Mouse (Mus musculus): Measurements from ENCODE around the gene Abcc1. TPM values are rescaled to one million over a fixed set of nuclear protein-coding genes. Genes with fewer than 3 reads are reported as not detected.

The Abcc1 gene
- polyA plus RNA-seq, 1 experiment from 2014 or later: 9.4 TPM

- Histone ChIP-seq H3K27me3 (ENCODE audit: control insufficient read depth, insufficient read depth, low read length) (no peaks in the 10 kb centered on the region), H3K4me2 (ENCODE audit: low read depth, severe bottlenecking) (no peak overlapping the region), H3K4me3 (ENCODE audit: low read depth, low read length) (no peak overlapping the region), H3K9ac (ENCODE audit: low read length) (no peak overlapping the region), H3K36me3 (ENCODE audit: control insufficient read depth, insufficient read depth, low read length) (no peaks in the 10 kb centered on the region), H3K9me3 (ENCODE audit: control insufficient read depth, low read length) (no peaks in the 10 kb centered on the region), H3K27ac (replicated peaks; ENCODE audit: low read depth, low read length) (no peak overlapping the region), H3K4me1 (ENCODE audit: control insufficient read depth, insufficient read depth, low read length) (no peaks in the 10 kb centered on the region)
- WGBS: 69% methylated on average over 5 of the region's 5 CpGs
- ATAC-seq (ENCODE audit: insufficient number of reproducible peaks, low FRiP score, low TSS enrichment, low read depth): no peak
- no peak for DNase-seq (ENCODE audit: low spot score)
Observed at GRCm38 (mm10) chr16:14451374-14452046, 90.2 kb downstream of the Abcc1 start.

- Histone ChIP-seq H3K9me3 (ENCODE audit: control insufficient read depth, low read length) (no peaks in the 10 kb centered on the region), H3K4me1 (ENCODE audit: control insufficient read depth, insufficient read depth, low read length) (no peaks in the 10 kb centered on the region), H3K27ac (replicated peaks; ENCODE audit: low read depth, low read length) (no peak overlapping the region), H3K9ac (ENCODE audit: low read length) (no peak overlapping the region), H3K4me2 (ENCODE audit: low read depth, severe bottlenecking) (no peak overlapping the region), H3K36me3 (ENCODE audit: control insufficient read depth, insufficient read depth, low read length) (peaks cover 3% of the 10 kb centered on the region), H3K27me3 (ENCODE audit: control insufficient read depth, insufficient read depth, low read length) (no peaks in the 10 kb centered on the region), H3K4me3 (ENCODE audit: low read depth, low read length) (no peak overlapping the region)
- WGBS: 93% methylated on average over 2 of the region's 2 CpGs
- ATAC-seq (ENCODE audit: insufficient number of reproducible peaks, low FRiP score, low TSS enrichment, low read depth) (no peak), DNase-seq (ENCODE audit: low spot score) (no peak)
Observed at GRCm38 (mm10) chr16:14462535-14462934, 101.2 kb downstream of the Abcc1 start.

GRCm38 (mm10) chr16:14465016-14465415 lies 103.7 kb downstream of the Abcc1 start:
- H3K4me3 ChIP-seq (ENCODE audit: low read depth, low read length): no peak overlapping the region
- peaks cover 5% of the 10 kb centered on the region for H3K36me3 ChIP-seq (ENCODE audit: control insufficient read depth, insufficient read depth, low read length)
- no peaks in the 10 kb centered on the region for H3K9me3 ChIP-seq (ENCODE audit: control insufficient read depth, low read length)
- DNase-seq (ENCODE audit: low spot score) (no peak), ATAC-seq (ENCODE audit: insufficient number of reproducible peaks, low FRiP score, low TSS enrichment, low read depth) (no peak)
- no peaks in the 10 kb centered on the region for H3K27me3 ChIP-seq (ENCODE audit: control insufficient read depth, insufficient read depth, low read length)
- H3K4me2 ChIP-seq (ENCODE audit: low read depth, severe bottlenecking): no peak overlapping the region
- H3K9ac ChIP-seq (ENCODE audit: low read length): no peak overlapping the region
- H3K4me1 ChIP-seq (ENCODE audit: control insufficient read depth, insufficient read depth, low read length): no peaks in the 10 kb centered on the region
- no peak overlapping the region for H3K27ac ChIP-seq (replicated peaks; ENCODE audit: low read depth, low read length)
- 91% methylated on average over 6 of the region's 6 CpGs for WGBS

- WGBS: 84% methylated on average over 2 of the region's 2 CpGs
- H3K4me1 ChIP-seq (ENCODE audit: control insufficient read depth, insufficient read depth, low read length): no peaks in the 10 kb centered on the region
- no peak overlapping the region for H3K4me2 ChIP-seq (ENCODE audit: low read depth, severe bottlenecking)
- H3K4me3 ChIP-seq (ENCODE audit: low read depth, low read length): no peak overlapping the region
- H3K9ac ChIP-seq (ENCODE audit: low read length): no peak overlapping the region
- peaks cover 8% of the 10 kb centered on the region for H3K36me3 ChIP-seq (ENCODE audit: control insufficient read depth, insufficient read depth, low read length)
- DNase-seq (ENCODE audit: low spot score): no peak
- no peak overlapping the region for H3K27ac ChIP-seq (replicated peaks; ENCODE audit: low read depth, low read length)
- ATAC-seq (ENCODE audit: insufficient number of reproducible peaks, low FRiP score, low TSS enrichment, low read depth): no peak
- H3K27me3 ChIP-seq (ENCODE audit: control insufficient read depth, insufficient read depth, low read length): no peaks in the 10 kb centered on the region
- H3K9me3 ChIP-seq (ENCODE audit: control insufficient read depth, low read length): no peaks in the 10 kb centered on the region
Observed at GRCm38 (mm10) chr16:14468351-14468750, 107.0 kb downstream of the Abcc1 start.

- Histone ChIP-seq H3K36me3 (ENCODE audit: control insufficient read depth, insufficient read depth, low read length) (peaks cover 9% of the 10 kb centered on the region), H3K9ac (ENCODE audit: low read length) (no peak overlapping the region), H3K4me3 (ENCODE audit: low read depth, low read length) (no peak overlapping the region), H3K4me2 (ENCODE audit: low read depth, severe bottlenecking) (no peak overlapping the region), H3K4me1 (ENCODE audit: control insufficient read depth, insufficient read depth, low read length) (no peaks in the 10 kb centered on the region), H3K27me3 (ENCODE audit: control insufficient read depth, insufficient read depth, low read length) (no peaks in the 10 kb centered on the region), H3K27ac (replicated peaks; ENCODE audit: low read depth, low read length) (no peak overlapping the region), H3K9me3 (ENCODE audit: control insufficient read depth, low read length) (no peaks in the 10 kb centered on the region)
- ATAC-seq (ENCODE audit: insufficient number of reproducible peaks, low FRiP score, low TSS enrichment, low read depth) (no peak), DNase-seq (ENCODE audit: low spot score) (no peak)
- WGBS: 95% methylated on average over 5 of the region's 5 CpGs
Observed at GRCm38 (mm10) chr16:14468841-14469240, 107.5 kb downstream of the Abcc1 start.

GRCm38 (mm10) chr16:14472171-14472570 lies 110.8 kb downstream of the Abcc1 start:
- Histone ChIP-seq H3K27me3 (ENCODE audit: control insufficient read depth, insufficient read depth, low read length) (no peaks in the 10 kb centered on the region), H3K9ac (ENCODE audit: low read length) (no peak overlapping the region), H3K9me3 (ENCODE audit: control insufficient read depth, low read length) (no peaks in the 10 kb centered on the region), H3K36me3 (ENCODE audit: control insufficient read depth, insufficient read depth, low read length) (peaks cover 9% of the 10 kb centered on the region), H3K27ac (replicated peaks; ENCODE audit: low read depth, low read length) (no peak overlapping the region), H3K4me3 (ENCODE audit: low read depth, low read length) (no peak overlapping the region), H3K4me2 (ENCODE audit: low read depth, severe bottlenecking) (no peak overlapping the region), H3K4me1 (ENCODE audit: control insufficient read depth, insufficient read depth, low read length) (no peaks in the 10 kb centered on the region)
- ATAC-seq (ENCODE audit: insufficient number of reproducible peaks, low FRiP score, low TSS enrichment, low read depth): no peak
- 91% methylated on average over 5 of the region's 5 CpGs for WGBS
- no peak for DNase-seq (ENCODE audit: low spot score)

GRCm38 (mm10) chr16:14473686-14474085 lies 112.3 kb downstream of the Abcc1 start:
- Histone ChIP-seq H3K4me2 (ENCODE audit: low read depth, severe bottlenecking) (no peak overlapping the region), H3K27ac (replicated peaks; ENCODE audit: low read depth, low read length) (no peak overlapping the region), H3K9ac (ENCODE audit: low read length) (no peak overlapping the region), H3K9me3 (ENCODE audit: control insufficient read depth, low read length) (no peaks in the 10 kb centered on the region), H3K4me1 (ENCODE audit: control insufficient read depth, insufficient read depth, low read length) (no peaks in the 10 kb centered on the region), H3K4me3 (ENCODE audit: low read depth, low read length) (no peak overlapping the region), H3K27me3 (ENCODE audit: control insufficient read depth, insufficient read depth, low read length) (no peaks in the 10 kb centered on the region), H3K36me3 (ENCODE audit: control insufficient read depth, insufficient read depth, low read length) (peaks cover 6% of the 10 kb centered on the region; the same call in 1 of the 2 replicates)
- DNase-seq (ENCODE audit: low spot score) (no peak), ATAC-seq (ENCODE audit: insufficient number of reproducible peaks, low FRiP score, low TSS enrichment, low read depth) (no peak)
- 92% methylated on average over 7 of the region's 7 CpGs for WGBS

- 90% methylated on average over 2 of the region's 2 CpGs for WGBS
- H3K4me1 ChIP-seq (ENCODE audit: control insufficient read depth, insufficient read depth, low read length): no peaks in the 10 kb centered on the region
Observed at GRCm38 (mm10) chr16:14475001-14475400, 113.6 kb downstream of the Abcc1 start.

GRCm38 (mm10) chr16:14476056-14476455 lies 114.7 kb downstream of the Abcc1 start:
- Histone ChIP-seq H3K4me1 (ENCODE audit: control insufficient read depth, insufficient read depth, low read length) (no peaks in the 10 kb centered on the region), H3K4me2 (ENCODE audit: low read depth, severe bottlenecking) (no peak overlapping the region), H3K27ac (replicated peaks; ENCODE audit: low read depth, low read length) (no peak overlapping the region), H3K9ac (ENCODE audit: low read length) (no peak overlapping the region), H3K9me3 (ENCODE audit: control insufficient read depth, low read length) (no peaks in the 10 kb centered on the region), H3K4me3 (ENCODE audit: low read depth, low read length) (no peak overlapping the region), H3K27me3 (ENCODE audit: control insufficient read depth, insufficient read depth, low read length) (no peaks in the 10 kb centered on the region), H3K36me3 (ENCODE audit: control insufficient read depth, insufficient read depth, low read length) (peaks cover 2% of the 10 kb centered on the region; the same call in 1 of the 2 replicates)
- peak; percentile 19 for DNase-seq (ENCODE audit: low spot score)
- no peak for ATAC-seq (ENCODE audit: insufficient number of reproducible peaks, low FRiP score, low TSS enrichment, low read depth)
- WGBS: 77% methylated on average over 8 of the region's 8 CpGs

More at GRCm38 (mm10) chr16:14475001-14475400, 113.6 kb downstream of the Abcc1 start:
- ATAC-seq (ENCODE audit: insufficient number of reproducible peaks, low FRiP score, low TSS enrichment, low read depth) (no peak), DNase-seq (ENCODE audit: low spot score) (no peak)
- no peaks in the 10 kb centered on the region for H3K27me3 ChIP-seq (ENCODE audit: control insufficient read depth, insufficient read depth, low read length)
- no peaks in the 10 kb centered on the region for H3K9me3 ChIP-seq (ENCODE audit: control insufficient read depth, low read length)
- H3K9ac ChIP-seq (ENCODE audit: low read length): no peak overlapping the region
- no peak overlapping the region for H3K4me3 ChIP-seq (ENCODE audit: low read depth, low read length)
- no peak overlapping the region for H3K4me2 ChIP-seq (ENCODE audit: low read depth, severe bottlenecking)
- no peak overlapping the region for H3K27ac ChIP-seq (replicated peaks; ENCODE audit: low read depth, low read length)
- peaks cover 6% of the 10 kb centered on the region; the same call in 1 of the 2 replicates for H3K36me3 ChIP-seq (ENCODE audit: control insufficient read depth, insufficient read depth, low read length)
